Mouse (Mus musculus): ENCODE results near the gene Gm20721. TPM values are rescaled to one million over a fixed set of nuclear protein-coding genes. Genes with fewer than 3 reads are reported as not detected.
A peak's percentile ranks its signal among the peaks of the same experiment; 100 is the strongest.
"Not testable (repeated sequence)": the region's sequence is repeated elsewhere in the genome, so short reads cannot be mapped to it uniquely, and the experiment has no call there.

Gene Gm20721
- total and polyA plus RNA-seq, 3 experiments, result 55.7 to 363 TPM; not detected in 1

- Histone ChIP-seq H3K4me2 (ENCODE audit: insufficient read depth, low read depth, poor library complexity, severe bottlenecking) (peak overlapping the region; percentile 76), H3K27me3 (replicated peaks) (no peaks in the 10 kb centered on the region), H3K9ac (ENCODE audit: insufficient read depth, low read depth) (peak overlapping the region; percentile 49), H3K4me1 (ENCODE audit: control insufficient read depth in 1 of 2, insufficient read depth in 2 of 2) (peaks cover 0 to 11% of the 10 kb centered on the region in 2 experiments; a peak in 1 of 4 replicates), H3K9me3 (replicated peaks; ENCODE audit: low read length) (peaks cover 8% of the 10 kb centered on the region), H3K4me3 (replicated peaks in 1 of 3; ENCODE audit: low read depth in 2 of 3, low read length in 2 of 3, poor library complexity in 1 of 3) (peak overlapping the region; percentile 62 to 85 (median 73)), H3K79me2 (replicated peaks; ENCODE audit: control insufficient read depth, extremely low read depth, insufficient read depth, poor library complexity, severe bottlenecking) (peaks cover 9% of the 10 kb centered on the region), H3K36me3 (replicated peaks in 1 of 2; ENCODE audit: control insufficient read depth in 1 of 2, insufficient read depth in 1 of 2, low read length in 1 of 2) (peaks cover 7 to 19% of the 10 kb centered on the region in 2 experiments), H3K27ac (ENCODE audit: insufficient read depth, low read depth) (no peak overlapping the region)
- in situ Hi-C loops (cut with MboI; ENCODE audit: low pct_ligation_motif_present, low pct_unique_long_range_greater_than_20kb, low sequenced_read_pairs) (no loop called here), dilution Hi-C loops (cut with MboI; ENCODE audit: extremely low pct_ligation_motif_present, extremely low pct_unique_long_range_greater_than_20kb, low sequenced_read_pairs) (no loop called here)
- TF ChIP-seq SIN3A (IDR thresholded peaks at IDR 0.05; ENCODE audit: low read length) (0 out of 2 replicates have a peak, but pooled peaks have one; percentile 24), MEF2A (IDR thresholded peaks at IDR 0.05; ENCODE audit: borderline replicate concordance, low read depth, low read length) (no peak), ZNF384 (IDR thresholded peaks at IDR 0.05; ENCODE audit: low read depth, low read length) (peak; percentile 90)
- no peak for DNase-seq (ENCODE audit: extremely low read depth)
Measured at GRCm38 (mm10) chr2:174325989-174326388, 20.5 kb downstream of the Gm20721 start.

DNA sequence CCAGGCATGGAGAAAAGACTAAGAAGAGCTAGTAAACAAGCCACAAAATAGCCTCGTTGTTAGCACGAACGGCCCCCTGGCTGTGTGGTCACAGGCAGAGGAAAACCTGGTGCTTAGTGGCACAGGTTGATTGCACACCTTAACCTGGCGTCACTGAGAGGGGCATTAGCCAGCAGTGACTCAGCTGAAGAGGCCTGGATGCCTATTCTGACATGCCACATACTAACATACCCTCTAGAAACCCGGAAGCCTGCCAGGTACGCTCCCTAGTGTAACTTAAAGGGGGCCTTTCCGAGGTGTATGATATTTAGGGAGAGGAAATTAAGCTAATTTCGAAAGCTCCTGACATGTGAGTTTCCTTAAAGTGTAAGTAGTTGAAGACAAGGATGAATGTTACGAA lies 29.9 kb downstream of the Gm20721 start:
- Histone ChIP-seq H3K4me1 (ENCODE audit: control insufficient read depth in 1 of 2, insufficient read depth in 2 of 2) (peaks cover 0 to 14% of the 10 kb centered on the region in 2 experiments; a peak in 2 of 4 replicates), H3K27ac (ENCODE audit: insufficient read depth, low read depth) (no peak overlapping the region), H3K9me3 (replicated peaks; ENCODE audit: low read length) (no peaks in the 10 kb centered on the region), H3K4me3 (replicated peaks in 1 of 3; ENCODE audit: low read depth in 2 of 3, low read length in 2 of 3, poor library complexity in 1 of 3) (no peak overlapping the region), H3K4me2 (ENCODE audit: insufficient read depth, low read depth, poor library complexity, severe bottlenecking) (no peak overlapping the region), H3K27me3 (replicated peaks) (no peaks in the 10 kb centered on the region), H3K79me2 (replicated peaks; ENCODE audit: control insufficient read depth, extremely low read depth, insufficient read depth, poor library complexity, severe bottlenecking) (no peaks in the 10 kb centered on the region), H3K36me3 (replicated peaks in 1 of 2; ENCODE audit: control insufficient read depth in 1 of 2, insufficient read depth in 1 of 2, low read length in 1 of 2) (peaks cover 0 to 23% of the 10 kb centered on the region in 2 experiments), H3K9ac (ENCODE audit: insufficient read depth, low read depth) (no peak overlapping the region)
- in situ Hi-C loops (cut with MboI; ENCODE audit: low pct_ligation_motif_present, low pct_unique_long_range_greater_than_20kb, low sequenced_read_pairs) (loop anchor here (10.0 kb wide), 4 partner anchors 138 to 588 kb away; partner anchors contain the start of gene Tubb1), dilution Hi-C loops (cut with MboI; ENCODE audit: extremely low pct_ligation_motif_present, extremely low pct_unique_long_range_greater_than_20kb, low sequenced_read_pairs) (no loop called here)
- no peak for DNase-seq (ENCODE audit: extremely low read depth)
- TF ChIP-seq KAT2A (IDR thresholded peaks at IDR 0.05; ENCODE audit: insufficient replicate concordance, low read length) (no peak), ETS1 (conservative IDR thresholded peaks at IDR 0.05; ENCODE audit: low read depth, low read length) (no peak), TCF12 (IDR thresholded peaks at IDR 0.05; ENCODE audit: low read depth, low read length) (no peak), UBTF (IDR thresholded peaks at IDR 0.05; ENCODE audit: low read depth, low read length) (no peak), IRF4 (IDR thresholded peaks at IDR 0.05; ENCODE audit: low read depth, low read length) (no peak), USF1 (IDR thresholded peaks at IDR 0.05; ENCODE audit: low read depth, low read length) (no peak), BHLHE40 (IDR thresholded peaks at IDR 0.05; ENCODE audit: low read depth, low read length) (no peak)

GRCm38 (mm10) chr2:174315445-174315844 lies 31.1 kb downstream of the Gm20721 start:
- H3K79me2 ChIP-seq (replicated peaks; ENCODE audit: control insufficient read depth, extremely low read depth, insufficient read depth, poor library complexity, severe bottlenecking); H3K4me2 ChIP-seq (ENCODE audit: insufficient read depth, low read depth, poor library complexity, severe bottlenecking); DNase-seq (ENCODE audit: extremely low read depth); H3K9me3 ChIP-seq (replicated peaks; ENCODE audit: low read length); H3K4me3 ChIP-seq (replicated peaks in 1 of 3; ENCODE audit: low read depth in 2 of 3, low read length in 2 of 3, poor library complexity in 1 of 3); dilution Hi-C loops (cut with MboI; ENCODE audit: extremely low pct_ligation_motif_present, extremely low pct_unique_long_range_greater_than_20kb, low sequenced_read_pairs); H3K27ac ChIP-seq (ENCODE audit: insufficient read depth, low read depth); H3K27me3 ChIP-seq (replicated peaks); H3K9ac ChIP-seq (ENCODE audit: insufficient read depth, low read depth): not testable (repeated sequence)
- in situ Hi-C loops (cut with MboI; ENCODE audit: low pct_ligation_motif_present, low pct_unique_long_range_greater_than_20kb, low sequenced_read_pairs), result loop anchor here (10.0 kb wide), 4 partner anchors 139 to 589 kb away; partner anchors contain the start of gene Tubb1
- H3K4me1 ChIP-seq (ENCODE audit: control insufficient read depth in 1 of 2, insufficient read depth in 2 of 2), result peaks cover 0 to 10% of the 10 kb centered on the region in 2 experiments; a peak in 2 of 4 replicates
- peaks cover 0 to 21% of the 10 kb centered on the region in 2 experiments for H3K36me3 ChIP-seq (replicated peaks in 1 of 2; ENCODE audit: control insufficient read depth in 1 of 2, insufficient read depth in 1 of 2, low read length in 1 of 2)
- peak; percentile 67 for TF ChIP-seq NRF1 (IDR thresholded peaks at IDR 0.05; ENCODE audit: low read depth, low read length)
- 0 out of 2 replicates have a peak, but pooled peaks have one; percentile 32 for TF ChIP-seq RCOR1 (conservative IDR thresholded peaks at IDR 0.05; ENCODE audit: low read depth, low read length)
- peak; percentile 10; the same call in 1 of the 2 replicates for TF ChIP-seq ZC3H11A (IDR thresholded peaks at IDR 0.05; ENCODE audit: low read depth, low read length)
